Mouse (Mus musculus): Measurements from ENCODE around the gene Gm28038. TPM values are rescaled to one million over a fixed set of nuclear protein-coding genes. Genes with fewer than 3 reads are reported as not detected.

Gm28038 gene
- total and polyA plus RNA-seq, 3 experiments = 2.6 to 6.3 TPM; not detected in 1

GRCm38 (mm10) chr2:30261921-30262839 is 18.7 kb upstream of the Gm28038 start:
- peak overlapping the region; percentile 5; the same call in 1 of the 2 replicates for H3K4me3 ChIP-seq
- DNase-seq = peak in 1 of 2 experiments; percentile 22
- no peak for TF ChIP-seq CTCF (IDR thresholded peaks at IDR 0.05)
- no peak for TF ChIP-seq POLR2A (IDR thresholded peaks at IDR 0.05; ENCODE audit: insufficient read depth, low read depth, low read length)
- TF ChIP-seq EP300 (IDR thresholded peaks at IDR 0.05; ENCODE audit: insufficient read depth, low read depth, low read length) = no peak
- H3K36me3 ChIP-seq (ENCODE audit: control insufficient read depth, insufficient read depth, low read length) = peaks cover 50% of the 10 kb centered on the region
- peaks cover 69% of the 10 kb centered on the region for H3K4me1 ChIP-seq (ENCODE audit: control insufficient read depth, insufficient read depth, low read length)
- peak overlapping the region; percentile 97 for H3K27ac ChIP-seq
- peaks cover 6% of the 10 kb centered on the region for H3K79me2 ChIP-seq (replicated peaks; ENCODE audit: control insufficient read depth, insufficient read depth, low read length)
- H3K9ac ChIP-seq (ENCODE audit: low read depth, low read length) = peak overlapping the region; percentile 40
- WGBS = 73% methylated on average over 18 of the region's 18 CpGs
- intact Hi-C loops (cut with DNase I) = no loop called here
- no peaks in the 10 kb centered on the region for H3K27me3 ChIP-seq (ENCODE audit: control insufficient read depth, insufficient read depth, low read length)

GRCm38 (mm10) chr2:30262840-30263441 is 17.9 kb upstream of the Gm28038 start:
- H3K27me3 ChIP-seq (ENCODE audit: control insufficient read depth, insufficient read depth, low read length) = no peaks in the 10 kb centered on the region
- intact Hi-C loops (cut with DNase I) = no loop called here
- 0 out of 2 replicates have a peak overlapping the region, but pooled peaks have one; percentile 20 for H3K4me3 ChIP-seq
- peaks cover 2% of the 10 kb centered on the region for H3K79me2 ChIP-seq (replicated peaks; ENCODE audit: control insufficient read depth, insufficient read depth, low read length)
- WGBS = 7% methylated on average over 4 of the region's 4 CpGs
- peak; percentile 76 to 78 for DNase-seq
- peaks cover 43% of the 10 kb centered on the region for H3K36me3 ChIP-seq (ENCODE audit: control insufficient read depth, insufficient read depth, low read length)
- H3K9ac ChIP-seq (ENCODE audit: low read depth, low read length) = no peak overlapping the region
- H3K4me1 ChIP-seq (ENCODE audit: control insufficient read depth, insufficient read depth, low read length) = peaks cover 64% of the 10 kb centered on the region
- peak overlapping the region; percentile 97 for H3K27ac ChIP-seq
- TF ChIP-seq CTCF (IDR thresholded peaks at IDR 0.05) = no peak
- TF ChIP-seq POLR2A (IDR thresholded peaks at IDR 0.05; ENCODE audit: insufficient read depth, low read depth, low read length) = 0 out of 2 replicates have a peak, but pooled peaks have one; percentile 23
- TF ChIP-seq EP300 (IDR thresholded peaks at IDR 0.05; ENCODE audit: insufficient read depth, low read depth, low read length) = peak; percentile 91

GRCm38 (mm10) chr2:30263811-30264210 is 17.0 kb upstream of the Gm28038 start:
- H3K4me1 ChIP-seq (ENCODE audit: control insufficient read depth, insufficient read depth, low read length) = peaks cover 63% of the 10 kb centered on the region
- H3K4me3 ChIP-seq = no peak overlapping the region
- H3K79me2 ChIP-seq (replicated peaks; ENCODE audit: control insufficient read depth, insufficient read depth, low read length) = peaks cover 2% of the 10 kb centered on the region
- H3K27ac ChIP-seq = peak overlapping the region; percentile 97
- TF ChIP-seq CTCF (IDR thresholded peaks at IDR 0.05) = no peak
- no peak for TF ChIP-seq EP300 (IDR thresholded peaks at IDR 0.05; ENCODE audit: insufficient read depth, low read depth, low read length)
- TF ChIP-seq POLR2A (IDR thresholded peaks at IDR 0.05; ENCODE audit: insufficient read depth, low read depth, low read length) = no peak
- WGBS = 76% methylated on average over 6 of the region's 6 CpGs
- peaks cover 41% of the 10 kb centered on the region for H3K36me3 ChIP-seq (ENCODE audit: control insufficient read depth, insufficient read depth, low read length)
- H3K9ac ChIP-seq (ENCODE audit: low read depth, low read length) = no peak overlapping the region
- no peaks in the 10 kb centered on the region for H3K27me3 ChIP-seq (ENCODE audit: control insufficient read depth, insufficient read depth, low read length)
- peak in 1 of 2 experiments; percentile 23 for DNase-seq
- intact Hi-C loops (cut with DNase I) = no loop called here

GRCm38 (mm10) chr2:30264671-30265519 is 15.9 kb upstream of the Gm28038 start:
- peak in 1 of 2 experiments; percentile 37 for DNase-seq
- Histone ChIP-seq H3K36me3 (ENCODE audit: control insufficient read depth, insufficient read depth, low read length) (peaks cover 41% of the 10 kb centered on the region), H3K27me3 (ENCODE audit: control insufficient read depth, insufficient read depth, low read length) (no peaks in the 10 kb centered on the region), H3K4me1 (ENCODE audit: control insufficient read depth, insufficient read depth, low read length) (peaks cover 60% of the 10 kb centered on the region), H3K9ac (ENCODE audit: low read depth, low read length) (peak overlapping the region; percentile 48), H3K79me2 (replicated peaks; ENCODE audit: control insufficient read depth, insufficient read depth, low read length) (peaks cover 2% of the 10 kb centered on the region), H3K4me3 (no peak overlapping the region), H3K27ac (peak overlapping the region; percentile 97)
- intact Hi-C loops (cut with DNase I) = loop anchor here (1.0 kb wide), 1 partner anchor 25 kb away; the partner anchor contains the start of gene Gm28035
- TF ChIP-seq POLR2A (IDR thresholded peaks at IDR 0.05; ENCODE audit: insufficient read depth, low read depth, low read length) (no peak; the same call in 1 of the 2 replicates), EP300 (IDR thresholded peaks at IDR 0.05; ENCODE audit: insufficient read depth, low read depth, low read length) (no peak), CTCF (IDR thresholded peaks at IDR 0.05) (no peak)
- WGBS = 23% methylated on average over 7 of the region's 7 CpGs

GRCm38 (mm10) chr2:30265767-30266253 is 15.0 kb upstream of the Gm28038 start, which contains the start of gene Phyhd1:
Gene Phyhd1, plus strand, starts transcription at chr2:30266203.
- peak within 1 kb of the TSS; percentile 97 for H3K27ac ChIP-seq
- H3K27me3 ChIP-seq (ENCODE audit: control insufficient read depth, insufficient read depth, low read length) = no peaks in the 10 kb centered on the region
- 5% methylated on average over 5 of the region's 5 CpGs for WGBS
- H3K9ac ChIP-seq (ENCODE audit: low read depth, low read length) = peak within 1 kb of the TSS; percentile 60
- peaks cover 58% of the 10 kb centered on the region for H3K4me1 ChIP-seq (ENCODE audit: control insufficient read depth, insufficient read depth, low read length)
- peaks cover 39% of the 10 kb centered on the region for H3K36me3 ChIP-seq (ENCODE audit: control insufficient read depth, insufficient read depth, low read length)
- H3K4me3 ChIP-seq = peak within 1 kb of the TSS; percentile 31
- intact Hi-C loops (cut with DNase I) = loop anchor here (1.0 kb wide), 1 partner anchor 26 kb away; the partner anchor contains the start of gene Gm28035
- H3K79me2 ChIP-seq (replicated peaks; ENCODE audit: control insufficient read depth, insufficient read depth, low read length) = peaks cover 2% of the 10 kb centered on the region; the same call in 1 of the 2 replicates
- TF ChIP-seq CTCF (IDR thresholded peaks at IDR 0.05) = no peak
- TF ChIP-seq POLR2A (IDR thresholded peaks at IDR 0.05; ENCODE audit: insufficient read depth, low read depth, low read length) = peak; percentile 68
- TF ChIP-seq EP300 (IDR thresholded peaks at IDR 0.05; ENCODE audit: insufficient read depth, low read depth, low read length) = peak; percentile 96
- peak; percentile 81 to 91 for DNase-seq
